Mouse (Mus musculus): ENCODE measurements at regions not wholly inside any gene's neighbourhood (a gene's known extent, or its start where the extent isn't known, plus 50 kb on each side); places are given as distances from the start of the nearest gene placed in this dataset.

DNA sequence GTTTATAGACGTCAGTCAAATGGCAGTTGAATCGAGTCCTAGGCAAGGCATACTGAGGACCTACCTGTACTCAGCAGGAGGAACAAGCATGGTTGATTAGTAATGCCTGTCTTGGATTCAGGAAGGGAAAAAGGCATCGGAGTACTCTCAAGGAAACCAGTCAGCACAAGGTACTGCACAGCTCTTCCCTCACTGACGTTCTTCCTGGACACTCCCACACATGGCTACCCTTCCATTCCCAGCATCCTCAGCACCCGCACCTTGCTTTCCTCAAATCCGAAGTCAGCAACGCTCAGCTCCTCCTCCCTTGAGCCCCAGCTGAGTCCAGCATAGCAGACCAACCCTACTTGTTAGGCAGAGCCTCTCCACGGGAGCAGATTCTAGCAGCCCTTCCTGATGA is 279.6 kb upstream of the Eef2kmt start:
- TF ChIP-seq POLR2A (IDR thresholded peaks at IDR 0.05; ENCODE audit: insufficient read depth, low read depth, low read length) = no peak
- TF ChIP-seq CTCF (IDR thresholded peaks at IDR 0.05; ENCODE audit: insufficient read depth, low read depth, low read length) = no peak
